Mouse (Mus musculus): ENCODE data around the gene Rnaseh2a.

Rnaseh2a gene

GRCm38 (mm10) chr8:84984294-84985048, 14.9 kb upstream of the Rnaseh2a start:
- DNase-seq (ENCODE audit: extremely low read depth, low read depth, low spot score) = no peak

GRCm38 (mm10) chr8:84982499-84983011, 13.0 kb upstream of the Rnaseh2a start:
- DNase-seq (ENCODE audit: extremely low read depth, low read depth, low spot score) = no peak

GRCm38 (mm10) chr8:84981644-84982498, 12.3 kb upstream of the Rnaseh2a start:
- no peak for DNase-seq (ENCODE audit: extremely low read depth, low read depth, low spot score)

- DNase-seq (ENCODE audit: extremely low read depth, low read depth, low spot score) = no peak
Measured at GRCm38 (mm10) chr8:84980622-84981358, 11.2 kb upstream of the Rnaseh2a start.

GRCm38 (mm10) chr8:84979599-84980421, 10.2 kb upstream of the Rnaseh2a start:
- no peak for DNase-seq (ENCODE audit: extremely low read depth, low read depth, low spot score)

- DNase-seq (ENCODE audit: extremely low read depth, low read depth, low spot score) = no peak
Measured at GRCm38 (mm10) chr8:84978248-84978940, 8.8 kb upstream of the Rnaseh2a start, which contains the start of gene Junb. Gene Junb (minus strand): TSS chr8:84978718.

- DNase-seq (ENCODE audit: extremely low read depth, low read depth, low spot score) = no peak
Measured at GRCm38 (mm10) chr8:84977435-84978247, 8.1 kb upstream of the Rnaseh2a start.

- DNase-seq (ENCODE audit: extremely low read depth, low read depth, low spot score) = no peak
Measured at GRCm38 (mm10) chr8:84976763-84977434, 7.3 kb upstream of the Rnaseh2a start.

- DNase-seq (ENCODE audit: extremely low read depth, low read depth, low spot score) = no peak
Measured at GRCm38 (mm10) chr8:84976031-84976762, 6.6 kb upstream of the Rnaseh2a start.

GRCm38 (mm10) chr8:84975434-84975833, 5.9 kb upstream of the Rnaseh2a start:
- no peak for DNase-seq (ENCODE audit: extremely low read depth, low read depth, low spot score)

GRCm38 (mm10) chr8:84974543-84975142, 5.1 kb upstream of the Rnaseh2a start:
- no peak for DNase-seq (ENCODE audit: extremely low read depth, low read depth, low spot score)

- DNase-seq (ENCODE audit: extremely low read depth, low read depth, low spot score) = no peak
Measured at GRCm38 (mm10) chr8:84973803-84974542, 4.4 kb upstream of the Rnaseh2a start.

- no peak for DNase-seq (ENCODE audit: extremely low read depth, low read depth, low spot score)
Measured at GRCm38 (mm10) chr8:84973079-84973478, 3.5 kb upstream of the Rnaseh2a start.

GRCm38 (mm10) chr8:84970913-84971312, 1.3 kb upstream of the Rnaseh2a start:
- DNase-seq (ENCODE audit: extremely low read depth, low read depth, low spot score) = no peak

- no peak for DNase-seq (ENCODE audit: extremely low read depth, low read depth, low spot score)
Measured at GRCm38 (mm10) chr8:84970135-84970790, 696 bp upstream of the Rnaseh2a start.

- no peak for DNase-seq (ENCODE audit: extremely low read depth, low read depth, low spot score)
Measured at GRCm38 (mm10) chr8:84968650-84969049, 917 bp downstream of the Rnaseh2a start.

All from fat pad, adult 2 months (tissue).